Mouse (Mus musculus) CH12.LX (cell line): ENCODE data around the gene Them7.

Source experiments
- CTCF ChIP-seq, 2 experiments: IDR thresholded peaks in 1 of 2; conservative IDR thresholded peaks in 1 of 2; 2 replicates each; pipeline ENCODE4 v1.5.1; 2011 to 2012; ENCODE audit warnings: low read depth in 2 of 2, low read length in 2 of 2, improper control_type of control experiment in 1 of 2, inconsistent platforms in 1 of 2, mild to moderate bottlenecking in 1 of 2, moderate library complexity in 1 of 2
- KAT2A ChIP-seq: IDR thresholded peaks from 2 replicates; pipeline ENCODE4 v1.6.1; 2012; ENCODE audit warnings: low read length, improper control_type of control experiment, inconsistent platforms; ENCODE audit not compliant: insufficient replicate concordance
- MEF2A ChIP-seq: IDR thresholded peaks from 2 replicates; pipeline ENCODE4 v1.6.1; 2014; ENCODE audit warnings: low read depth, mild to moderate bottlenecking, inconsistent platforms, low read length, improper control_type of control experiment, borderline replicate concordance
- MYC ChIP-seq: IDR thresholded peaks from 2 replicates; pipeline ENCODE4 v1.6.1; 2011; ENCODE audit warnings: low read depth, mild to moderate bottlenecking, improper control_type of control experiment, low read length
- NELFE ChIP-seq: IDR thresholded peaks from 2 replicates; pipeline ENCODE4 v1.6.1; 2011; ENCODE audit warnings: low read depth, low read length, improper control_type of control experiment
- POLR2A ChIP-seq: IDR thresholded peaks from 2 replicates; pipeline ENCODE4 v1.6.1; 2011; ENCODE audit warnings: low read depth, mild to moderate bottlenecking, improper control_type of control experiment, low read length
- SMC3 ChIP-seq: IDR thresholded peaks from 2 replicates; pipeline ENCODE4 v1.6.1; 2011; ENCODE audit warnings: low read depth, low read length, improper control_type of control experiment
- USF2 ChIP-seq: conservative IDR thresholded peaks from 2 replicates; pipeline ENCODE4 v1.6.1; 2011; ENCODE audit warnings: low read depth, low read length, improper control_type of control experiment
- ZC3H11A ChIP-seq: IDR thresholded peaks from 2 replicates; pipeline ENCODE4 v1.6.1; 2012; ENCODE audit warnings: low read depth, mild to moderate bottlenecking, inconsistent platforms, low read length, improper control_type of control experiment
- ZKSCAN1 ChIP-seq: IDR thresholded peaks from 2 replicates; pipeline ENCODE4 v1.6.1; 2012; ENCODE audit warnings: low read depth, inconsistent platforms, low read length, improper control_type of control experiment, borderline replicate concordance
- ZNF384 ChIP-seq: IDR thresholded peaks from 2 replicates; pipeline ENCODE4 v1.6.1; 2012; ENCODE audit warnings: low read depth, low read length, improper control_type of control experiment, inconsistent platforms

DNA sequence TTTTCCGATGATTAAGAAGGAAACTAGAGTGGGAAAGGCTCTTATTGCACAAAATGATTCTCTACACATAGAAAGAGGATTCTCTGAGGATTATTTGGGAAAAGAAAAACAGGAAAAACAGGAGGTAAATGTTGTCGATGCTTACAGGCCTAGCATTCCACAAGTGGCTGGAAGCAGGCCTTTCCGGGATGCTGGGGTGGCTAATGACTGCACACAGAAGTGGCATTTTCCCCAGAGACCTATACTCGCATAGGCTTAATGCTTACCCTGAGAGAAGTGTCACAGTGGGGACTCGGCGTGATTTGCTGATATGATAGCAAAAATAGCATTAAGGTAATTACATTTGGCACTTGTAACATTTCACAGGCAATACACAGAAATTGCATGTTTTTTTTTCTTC is 124.8 kb downstream of the Them7 start:
- TF ChIP-seq ZKSCAN1 (no peak), KAT2A (no peak), CTCF (conservative IDR thresholded peaks at IDR 0.05 in 1 of 2, IDR thresholded peaks at IDR 0.05 in 1 of 2; ENCODE audit: low read depth in 2 of 2, low read length in 2 of 2) (no peak), POLR2A (no peak), ZC3H11A (no peak), USF2 (no peak), MEF2A (no peak), SMC3 (no peak), ZNF384 (no peak), MYC (no peak), NELFE (no peak)
